Mouse (Mus musculus): Measurements from ENCODE around the gene Arhgef7.

- TF ChIP-seq POLR2A (IDR thresholded peaks at IDR 0.05; ENCODE audit: control insufficient read depth, low read depth, low read length) (no peak), CTCF (IDR thresholded peaks at IDR 0.05; ENCODE audit: control insufficient read depth, insufficient read depth, insufficient replicate concordance, low read depth, low read length) (no peak)
Observed at GRCm38 (mm10) chr8:11761551-11761950, 34.0 kb downstream of the Arhgef7 start.
